Mouse (Mus musculus): ENCODE results near the gene Tor2a. TPM values are rescaled to one million over a fixed set of nuclear protein-coding genes. Genes with fewer than 3 reads are reported as not detected.

Gene Tor2a
- polyA plus RNA-seq, 1 experiment = 35.7 TPM

DNA sequence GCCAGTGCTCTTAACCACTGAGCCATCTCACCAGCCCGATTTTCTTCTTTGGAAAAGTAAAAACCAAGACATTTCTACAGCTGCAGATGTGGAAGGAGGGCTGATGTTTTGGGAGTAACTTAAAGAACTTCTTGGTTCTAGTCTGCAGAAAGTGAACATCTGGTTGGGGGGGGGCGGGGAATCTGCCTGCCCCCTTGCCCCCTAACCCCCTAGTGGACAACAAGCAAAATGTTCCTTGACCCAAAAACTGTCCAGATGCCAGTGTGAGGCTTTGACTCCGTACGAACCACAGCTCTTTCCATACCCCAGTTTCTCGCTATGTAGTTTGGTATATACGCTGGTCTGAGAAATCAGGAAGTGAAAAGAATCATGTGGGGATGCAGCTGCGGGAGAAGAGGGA, 6.8 kb upstream of the Tor2a start:
- Histone ChIP-seq H3K79me3 (ENCODE audit: low read depth) (no peaks in the 10 kb centered on the region), H3K36me3 (ENCODE audit: control insufficient read depth, insufficient read depth) (no peaks in the 10 kb centered on the region), H3K79me2 (ENCODE audit: control insufficient read depth, insufficient read depth) (no peaks in the 10 kb centered on the region), H3K4me3 (ENCODE audit: insufficient read depth, poor library complexity, severe bottlenecking) (no peak overlapping the region), H3ac (ENCODE audit: control insufficient read depth, insufficient read length, low read depth) (no peak overlapping the region), H3K27me3 (ENCODE audit: control insufficient read depth, insufficient read depth, insufficient read length) (peaks cover 26% of the 10 kb centered on the region)
- no peak for TF ChIP-seq USF1 (IDR thresholded peaks at IDR 0.05; ENCODE audit: low read depth)
- no peak for TF ChIP-seq CEBPB (IDR thresholded peaks at IDR 0.05; ENCODE audit: low read depth)
- no peak for TF ChIP-seq MYOG (IDR thresholded peaks at IDR 0.05; ENCODE audit: control insufficient read depth, extremely low read depth, insufficient read length)
- no peak for TF ChIP-seq MAX (IDR thresholded peaks at IDR 0.05)
- no peak for TF ChIP-seq CTCF (IDR thresholded peaks at IDR 0.05; ENCODE audit: control insufficient read depth, insufficient read depth, insufficient read length)

DNA sequence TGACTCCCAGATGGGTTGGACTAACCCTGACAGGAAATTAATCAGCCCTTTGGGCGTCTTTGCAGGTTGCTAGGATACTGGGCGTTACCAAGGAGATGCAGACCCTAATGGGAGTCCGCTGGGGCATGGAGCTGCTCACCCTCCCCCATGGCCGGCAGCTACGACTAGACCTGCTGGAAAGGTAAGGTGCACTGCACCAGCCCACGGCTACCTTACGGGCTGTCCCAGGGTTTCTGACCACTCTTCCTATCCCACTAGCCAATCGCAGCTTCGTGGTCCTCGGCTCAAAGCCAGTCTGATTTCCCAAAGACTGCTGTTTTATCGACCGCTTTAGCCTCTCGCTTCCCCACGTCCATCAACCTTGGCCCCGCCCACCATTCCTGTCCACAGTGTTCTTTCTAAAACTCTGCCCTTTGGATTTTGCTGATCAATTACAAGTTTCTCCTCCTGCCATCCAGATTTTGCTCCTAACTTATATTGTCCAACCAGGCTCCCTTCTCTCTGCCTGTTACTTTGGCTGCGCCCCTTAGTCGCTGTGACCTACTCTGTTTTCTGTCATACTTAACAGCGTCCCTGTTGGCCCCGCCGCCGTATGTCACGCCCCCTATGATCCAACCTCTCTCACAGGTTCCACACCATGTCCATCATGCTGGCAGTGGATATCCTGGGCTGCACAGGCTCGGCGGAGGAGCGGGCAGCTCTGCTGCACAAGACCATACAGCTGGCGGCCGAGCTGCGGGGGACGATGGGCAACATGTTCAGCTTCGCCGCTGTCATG, 6.0 kb upstream of the Tor2a start:
- Histone ChIP-seq H3K36me3 (ENCODE audit: control insufficient read depth, insufficient read depth) (no peaks in the 10 kb centered on the region), H3K79me3 (ENCODE audit: low read depth) (no peaks in the 10 kb centered on the region), H3K27me3 (ENCODE audit: control insufficient read depth, insufficient read depth, insufficient read length) (peaks cover 19% of the 10 kb centered on the region), H3ac (ENCODE audit: control insufficient read depth, insufficient read length, low read depth) (no peak overlapping the region), H3K4me3 (ENCODE audit: insufficient read depth, poor library complexity, severe bottlenecking) (no peak overlapping the region), H3K79me2 (ENCODE audit: control insufficient read depth, insufficient read depth) (no peaks in the 10 kb centered on the region)
- no peak for TF ChIP-seq MYOG (IDR thresholded peaks at IDR 0.05; ENCODE audit: control insufficient read depth, extremely low read depth, insufficient read length)
- no peak for TF ChIP-seq CTCF (IDR thresholded peaks at IDR 0.05; ENCODE audit: control insufficient read depth, insufficient read depth, insufficient read length)
- no peak for TF ChIP-seq MYOD1 (IDR thresholded peaks at IDR 0.05; ENCODE audit: control insufficient read depth, insufficient read length, low read depth)
- TF ChIP-seq USF1 (IDR thresholded peaks at IDR 0.05; ENCODE audit: low read depth) = no peak
- TF ChIP-seq MAX (IDR thresholded peaks at IDR 0.05) = no peak
- no peak for TF ChIP-seq FOSL1 (IDR thresholded peaks at IDR 0.05; ENCODE audit: insufficient read depth, low read length, poor library complexity, severe bottlenecking)
- no peak for TF ChIP-seq CEBPB (IDR thresholded peaks at IDR 0.05; ENCODE audit: low read depth)

DNA sequence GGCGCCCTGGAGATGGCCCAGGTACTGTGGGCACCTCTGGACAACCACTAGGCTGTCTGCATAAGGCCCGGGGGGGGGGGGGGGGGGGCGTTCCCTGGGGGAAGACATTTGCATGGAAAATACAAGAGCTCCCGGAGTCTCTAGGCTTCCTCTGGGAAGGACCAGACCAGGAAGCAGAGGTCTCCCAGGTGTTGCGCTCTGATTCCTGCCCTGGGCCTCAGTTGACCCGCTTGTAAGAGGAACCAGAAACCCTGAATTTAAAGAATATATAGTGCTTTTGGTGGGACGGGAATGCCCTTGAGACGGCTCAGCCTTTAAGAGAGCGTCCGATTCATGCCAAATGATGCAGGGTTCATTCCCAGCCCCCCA, 5.4 kb upstream of the Tor2a start:
- peaks cover 14% of the 10 kb centered on the region for H3K27me3 ChIP-seq (ENCODE audit: control insufficient read depth, insufficient read depth, insufficient read length)
- no peak overlapping the region for H3ac ChIP-seq (ENCODE audit: control insufficient read depth, insufficient read length, low read depth)
- TF ChIP-seq CTCF (IDR thresholded peaks at IDR 0.05; ENCODE audit: control insufficient read depth, insufficient read depth, insufficient read length) = no peak
- no peak for TF ChIP-seq MYOD1 (IDR thresholded peaks at IDR 0.05; ENCODE audit: control insufficient read depth, insufficient read length, low read depth)
- TF ChIP-seq USF1 (IDR thresholded peaks at IDR 0.05; ENCODE audit: low read depth) = no peak
- TF ChIP-seq FOSL1 (IDR thresholded peaks at IDR 0.05; ENCODE audit: insufficient read depth, low read length, poor library complexity, severe bottlenecking) = no peak
- H3K79me3 ChIP-seq (ENCODE audit: low read depth) = no peaks in the 10 kb centered on the region
- H3K4me3 ChIP-seq (ENCODE audit: insufficient read depth, poor library complexity, severe bottlenecking) = no peak overlapping the region
- no peaks in the 10 kb centered on the region for H3K79me2 ChIP-seq (ENCODE audit: control insufficient read depth, insufficient read depth)
- no peaks in the 10 kb centered on the region for H3K36me3 ChIP-seq (ENCODE audit: control insufficient read depth, insufficient read depth)

DNA sequence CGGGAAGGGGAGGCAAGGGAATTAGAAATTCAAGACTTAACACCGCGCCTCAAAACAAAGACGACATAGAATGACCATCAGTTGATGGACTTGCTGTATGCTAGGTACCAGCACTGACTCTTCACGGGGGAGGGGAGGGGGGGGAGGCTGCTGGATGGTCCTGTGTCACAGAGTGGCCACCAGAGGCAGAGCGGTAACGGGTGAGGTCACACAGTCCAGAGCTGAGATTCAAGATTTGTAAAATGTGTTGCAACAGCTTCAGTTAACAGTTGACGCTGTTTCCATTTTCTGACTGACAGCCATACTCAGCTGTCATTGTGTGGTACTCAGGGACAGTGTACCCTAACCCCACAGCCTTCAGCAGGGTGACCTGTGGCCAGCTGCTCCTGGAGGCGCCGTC, 4.9 kb upstream of the Tor2a start:
- no peaks in the 10 kb centered on the region for H3K79me3 ChIP-seq (ENCODE audit: low read depth)
- no peak for TF ChIP-seq MYOD1 (IDR thresholded peaks at IDR 0.05; ENCODE audit: control insufficient read depth, insufficient read length, low read depth)
- no peak for TF ChIP-seq USF1 (IDR thresholded peaks at IDR 0.05; ENCODE audit: low read depth)
- peaks cover 8% of the 10 kb centered on the region for H3K27me3 ChIP-seq (ENCODE audit: control insufficient read depth, insufficient read depth, insufficient read length)
- H3K4me3 ChIP-seq (ENCODE audit: insufficient read depth, poor library complexity, severe bottlenecking) = no peak overlapping the region
- H3K36me3 ChIP-seq (ENCODE audit: control insufficient read depth, insufficient read depth) = no peaks in the 10 kb centered on the region
- no peak overlapping the region for H3ac ChIP-seq (ENCODE audit: control insufficient read depth, insufficient read length, low read depth)
- no peaks in the 10 kb centered on the region for H3K79me2 ChIP-seq (ENCODE audit: control insufficient read depth, insufficient read depth)

DNA sequence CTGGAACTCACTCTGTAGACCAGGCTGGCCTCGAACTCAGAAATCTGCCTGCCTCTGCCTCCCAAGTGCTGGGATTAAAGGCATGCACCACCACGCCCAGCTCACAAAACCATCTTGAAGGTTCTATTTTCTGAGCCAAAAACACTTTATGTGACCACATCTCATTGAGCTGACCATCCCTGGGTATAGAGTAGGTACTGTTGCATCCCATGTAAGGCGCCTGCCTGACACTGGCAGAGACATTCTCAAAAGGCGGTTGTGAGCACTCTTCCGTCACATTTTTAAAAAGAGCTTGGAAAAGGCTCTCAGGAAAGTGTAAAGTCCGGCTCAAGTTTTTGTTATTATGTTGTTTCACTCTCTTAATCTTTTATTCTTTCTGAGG, 369 bp upstream of the Tor2a start:
- Histone ChIP-seq H3K4me3 (ENCODE audit: insufficient read depth, poor library complexity, severe bottlenecking) (peak overlapping the region; percentile 55), H3K36me3 (ENCODE audit: control insufficient read depth, insufficient read depth) (peaks cover 5% of the 10 kb centered on the region), H3K79me2 (ENCODE audit: control insufficient read depth, insufficient read depth) (no peaks in the 10 kb centered on the region), H3K27me3 (ENCODE audit: control insufficient read depth, insufficient read depth, insufficient read length) (peaks cover 6% of the 10 kb centered on the region), H3ac (ENCODE audit: control insufficient read depth, insufficient read length, low read depth) (no peak overlapping the region), H3K79me3 (ENCODE audit: low read depth) (no peaks in the 10 kb centered on the region)
- no peak for TF ChIP-seq MAX (IDR thresholded peaks at IDR 0.05)
- no peak for TF ChIP-seq CEBPB (IDR thresholded peaks at IDR 0.05; ENCODE audit: low read depth)
- TF ChIP-seq MYOG (IDR thresholded peaks at IDR 0.05; ENCODE audit: control insufficient read depth, extremely low read depth, insufficient read length) = no peak
- TF ChIP-seq MYOD1 (IDR thresholded peaks at IDR 0.05; ENCODE audit: control insufficient read depth, insufficient read length, low read depth) = no peak
- no peak for TF ChIP-seq FOSL1 (IDR thresholded peaks at IDR 0.05; ENCODE audit: insufficient read depth, low read length, poor library complexity, severe bottlenecking)
- no peak for TF ChIP-seq USF1 (IDR thresholded peaks at IDR 0.05; ENCODE audit: low read depth)
- no peak for TF ChIP-seq CTCF (IDR thresholded peaks at IDR 0.05; ENCODE audit: control insufficient read depth, insufficient read depth, insufficient read length)

DNA sequence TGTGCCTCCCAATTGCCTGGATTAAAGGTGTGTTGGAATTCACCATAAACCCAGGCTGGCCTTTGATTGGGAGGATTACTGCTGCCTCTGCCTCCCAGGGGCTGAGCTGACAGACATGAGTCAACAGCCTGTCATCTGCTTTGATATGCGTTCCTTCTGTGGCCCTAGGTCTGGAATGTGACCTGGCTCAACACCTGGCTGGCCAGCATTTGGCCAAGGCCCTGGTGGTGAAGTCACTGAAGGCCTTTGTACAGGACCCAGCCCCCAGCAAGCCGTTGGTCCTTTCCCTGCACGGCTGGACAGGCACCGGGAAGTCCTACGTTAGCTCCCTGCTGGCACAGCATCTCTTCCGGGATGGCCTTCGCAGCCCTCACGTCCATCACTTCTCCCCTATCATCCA, 1.5 kb downstream of the Tor2a start:
- Histone ChIP-seq H3K79me3 (ENCODE audit: low read depth) (no peaks in the 10 kb centered on the region), H3K36me3 (ENCODE audit: control insufficient read depth, insufficient read depth) (peaks cover 10% of the 10 kb centered on the region), H3K4me3 (ENCODE audit: insufficient read depth, poor library complexity, severe bottlenecking) (no peak overlapping the region), H3K79me2 (ENCODE audit: control insufficient read depth, insufficient read depth) (no peaks in the 10 kb centered on the region), H3K27me3 (ENCODE audit: control insufficient read depth, insufficient read depth, insufficient read length) (no peaks in the 10 kb centered on the region), H3ac (ENCODE audit: control insufficient read depth, insufficient read length, low read depth) (no peak overlapping the region)
- TF ChIP-seq MAX (IDR thresholded peaks at IDR 0.05) (no peak), MYOG (IDR thresholded peaks at IDR 0.05; ENCODE audit: control insufficient read depth, extremely low read depth, insufficient read length) (no peak), CTCF (IDR thresholded peaks at IDR 0.05; ENCODE audit: control insufficient read depth, insufficient read depth, insufficient read length) (no peak), FOSL1 (IDR thresholded peaks at IDR 0.05; ENCODE audit: insufficient read depth, low read length, poor library complexity, severe bottlenecking) (no peak)
